Mouse (Mus musculus) small intestine, adult 2 months (tissue): Measurements from ENCODE around the gene Ccdc91.

Experiments used
- CTCF ChIP-seq: fragments of 200-500 bp; IDR thresholded peaks from 2 replicates; pipeline ENCODE4 v1.5.1; 2012; ENCODE audit warnings: low read depth, mild to moderate bottlenecking, control low read depth, inconsistent platforms, low read length, moderate library complexity, mixed read lengths; ENCODE audit not compliant: insufficient replicate concordance, insufficient read length; ENCODE audit errors: extremely low read depth
- POLR2A ChIP-seq: fragments of 200-500 bp; IDR thresholded peaks from 2 replicates; pipeline ENCODE4 v1.6.1; 2012; ENCODE audit warnings: low read depth, mild to moderate bottlenecking, control low read depth, inconsistent platforms, low read length, moderate library complexity

- TF ChIP-seq CTCF (peak; percentile 52; the same call in 1 of the 2 replicates), POLR2A (no peak)
These were observed 188.7 kb downstream of the Ccdc91 start for GRCm38 (mm10) chr6:147664339-147664738.
